Mouse (Mus musculus) regulatory T cell (primary cell): ENCODE measurements around the gene Hsd17b14.

Experiments used
- in situ Hi-C: fragments of 300-600 bp; cut with MboI, MseI; formaldehyde crosslinking; loops from one replicate; pipeline ENCODE4 v1.15.1; 2025; ENCODE audit warnings: high pct_unique_total_duplicates

The Hsd17b14 gene

DNA sequence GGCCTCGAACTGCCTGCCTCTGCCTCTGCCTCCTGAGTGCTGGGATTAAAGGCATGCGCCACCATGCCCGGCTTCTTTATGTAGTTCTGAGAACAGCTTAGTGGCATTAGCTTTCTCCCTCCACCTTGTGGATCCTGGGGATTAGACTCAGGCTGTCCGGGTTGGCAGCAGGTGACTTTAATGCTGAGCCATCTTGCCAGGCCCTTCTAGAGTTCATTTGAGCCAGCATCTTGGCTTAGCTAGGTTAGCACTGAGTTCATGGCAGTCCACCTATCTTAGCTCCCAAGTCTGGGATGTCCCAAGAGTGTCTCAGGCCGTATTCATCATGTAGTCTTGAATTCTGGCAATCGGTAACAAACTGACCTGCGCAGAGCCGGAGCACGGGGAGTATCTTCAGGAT, 10.8 kb downstream of the Hsd17b14 start:
- in situ Hi-C loops = loop anchor here (10.0 kb wide), 2 partner anchors 91 to 641 kb away; partner anchors contain the start of gene Ap2a1

- in situ Hi-C loops = loop anchor here (10.0 kb wide), 2 partner anchors 92 to 642 kb away; partner anchors contain the start of gene Ap2a1
These were observed 12.6 kb downstream of the Hsd17b14 start for GRCm38 (mm10) chr7:45567112-45567779.

DNA sequence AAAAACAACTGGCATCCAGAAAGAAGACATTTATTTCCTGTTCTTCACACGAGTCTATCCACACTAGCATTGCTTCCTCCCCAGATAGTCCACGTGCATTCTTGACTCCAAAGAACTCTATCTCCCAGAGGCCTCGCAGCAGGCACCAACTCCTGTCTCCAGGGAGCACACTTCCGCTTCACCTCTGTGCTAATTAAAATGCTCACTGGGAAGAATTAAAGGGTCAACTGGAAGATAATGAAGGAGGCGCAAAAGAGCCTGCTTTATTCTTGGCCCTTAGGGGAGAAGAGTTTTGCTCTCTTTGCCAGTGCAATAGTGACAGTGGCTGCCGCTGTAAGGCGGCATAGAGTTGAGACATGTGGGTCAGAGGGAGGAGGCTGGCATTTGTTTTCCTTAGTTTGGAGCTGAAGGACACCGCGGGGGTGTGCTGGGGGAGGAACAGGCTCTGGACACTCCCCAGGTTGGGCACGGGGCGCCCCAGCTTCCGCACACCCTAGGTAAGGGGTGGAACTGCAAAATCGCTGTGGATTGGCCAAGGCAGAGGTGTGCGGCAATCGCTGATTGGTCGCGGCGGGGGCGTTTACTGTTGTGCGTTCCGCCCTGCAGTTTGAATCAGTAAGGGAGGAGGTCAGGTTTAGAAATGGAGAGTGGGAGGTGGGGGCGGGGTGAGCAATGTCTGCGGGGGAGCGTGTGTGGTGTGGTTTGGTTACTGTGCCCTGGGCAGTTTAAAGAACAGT, 13.3 kb downstream of the Hsd17b14 start:
- in situ Hi-C loops = loop anchor here (10.0 kb wide), 2 partner anchors 93 to 643 kb away; partner anchors contain the start of gene Ap2a1

DNA sequence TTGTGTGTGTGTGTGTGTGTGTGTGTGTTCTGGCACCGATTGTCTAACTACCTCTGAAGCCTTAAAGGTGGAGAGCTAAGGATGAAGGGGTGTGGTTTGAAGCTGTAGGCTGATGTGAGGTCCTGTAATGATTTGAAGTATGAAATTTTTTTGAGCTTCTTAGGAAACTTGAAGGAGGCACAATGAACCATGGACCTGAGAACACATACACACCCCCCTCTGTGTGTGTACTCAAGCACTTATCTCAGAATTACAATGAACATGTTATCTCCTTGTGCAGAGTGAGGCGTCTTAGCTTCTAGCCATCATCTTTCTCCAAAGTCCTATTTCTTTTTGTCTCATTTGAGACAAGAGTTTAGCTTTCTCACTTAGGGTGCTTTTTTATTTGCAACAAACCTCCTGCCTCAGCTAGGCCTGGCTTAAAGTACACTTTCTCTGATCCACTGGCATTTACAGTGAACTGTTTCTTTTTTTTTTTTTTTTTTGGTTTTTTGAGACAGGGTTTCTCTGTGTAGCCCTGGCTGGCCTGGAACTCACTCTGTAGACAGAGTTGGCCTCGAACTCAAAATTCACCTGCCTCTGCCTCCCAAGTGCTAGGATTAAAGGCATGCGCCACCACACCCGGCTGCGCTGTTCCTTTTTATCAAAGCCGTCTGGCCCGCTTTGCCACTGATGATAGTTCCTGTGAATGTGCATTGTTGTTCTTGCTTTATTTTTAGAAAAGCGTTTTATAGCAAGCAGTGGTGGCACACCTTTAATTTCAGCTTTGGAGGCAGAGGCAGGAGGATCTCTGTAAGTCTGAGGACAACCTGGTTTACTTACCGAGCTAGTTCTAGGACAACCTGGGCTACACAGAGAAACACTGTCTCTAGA, 14.1 kb downstream of the Hsd17b14 start:
- in situ Hi-C loops = loop anchor here (10.0 kb wide), 2 partner anchors 94 to 644 kb away; partner anchors contain the start of gene Ap2a1

GRCm38 (mm10) chr7:45570103-45570741, 15.5 kb downstream of the Hsd17b14 start, which contains the start of gene Bcat2:
Bcat2 (plus strand) TSS chr7:45570153.
- in situ Hi-C loops = no loop called here

DNA sequence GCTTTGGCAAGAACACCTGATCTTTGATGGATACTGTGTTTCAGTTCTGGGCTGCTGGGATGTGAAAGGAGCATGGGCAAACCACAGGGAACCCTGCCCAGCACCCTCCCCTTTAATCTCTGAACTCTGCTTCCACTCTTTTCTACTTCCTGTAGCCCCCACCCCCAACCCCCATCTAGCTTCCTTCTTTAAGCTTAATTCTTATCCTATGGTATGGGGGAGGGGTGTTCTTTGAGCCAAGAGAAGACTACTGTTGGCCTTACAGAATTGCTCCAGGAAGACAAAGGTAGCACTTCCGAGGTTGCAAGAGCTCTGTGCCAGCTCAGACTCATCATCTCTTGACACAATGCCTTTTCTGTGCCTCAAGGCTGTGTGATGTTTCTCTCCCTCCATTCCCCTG, 17.3 kb downstream of the Hsd17b14 start:
- in situ Hi-C loops = no loop called here

- in situ Hi-C loops = no loop called here
These were observed 19.3 kb downstream of the Hsd17b14 start for GRCm38 (mm10) chr7:45573954-45574353.

- in situ Hi-C loops = no loop called here
These were observed 20.0 kb downstream of the Hsd17b14 start for GRCm38 (mm10) chr7:45574472-45575379.

GRCm38 (mm10) chr7:45585923-45586322, 31.2 kb downstream of the Hsd17b14 start:
- in situ Hi-C loops = no loop called here

DNA sequence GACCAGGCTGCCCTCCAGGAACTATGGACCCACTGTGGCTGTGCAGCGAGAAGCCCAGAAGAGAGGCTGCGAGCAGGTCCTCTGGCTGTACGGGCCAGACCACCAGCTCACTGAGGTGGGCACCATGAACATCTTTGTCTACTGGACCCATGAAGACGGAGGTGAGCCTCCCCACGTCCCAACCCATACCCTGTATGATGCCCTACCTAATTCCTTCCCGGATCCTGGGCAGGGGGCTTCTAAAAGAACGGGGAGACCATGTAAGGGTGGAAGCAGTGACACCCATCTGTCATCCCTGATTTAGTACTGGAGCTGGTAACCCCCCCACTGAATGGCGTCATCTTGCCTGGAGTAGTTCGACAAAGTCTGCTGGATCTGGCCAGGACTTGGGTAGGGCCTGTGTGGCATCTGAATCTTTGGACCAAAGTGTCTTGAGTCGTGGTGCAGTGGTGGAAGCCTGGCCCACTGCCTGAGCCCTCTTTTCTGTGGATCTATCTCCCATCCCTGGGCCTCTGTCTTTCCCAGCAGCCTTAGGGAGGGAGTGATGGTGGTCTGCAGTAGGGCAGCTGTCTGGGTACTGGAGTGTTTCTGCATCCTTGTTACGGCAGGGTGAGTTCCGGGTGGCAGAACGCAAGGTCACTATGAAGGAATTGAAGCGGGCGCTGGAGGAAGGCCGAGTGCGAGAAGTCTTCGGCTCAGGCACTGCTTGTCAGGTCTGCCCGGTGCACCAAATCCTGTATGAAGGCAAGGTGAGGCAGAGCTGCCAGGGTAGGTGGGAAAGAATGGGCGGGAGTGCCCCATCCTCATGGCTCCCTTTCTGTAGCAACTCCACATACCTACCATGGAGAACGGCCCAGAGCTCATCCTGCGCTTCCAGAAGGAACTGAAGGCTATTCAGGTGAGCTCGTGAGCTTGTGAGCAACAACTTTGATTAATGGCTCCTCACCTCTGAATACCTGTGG, 33.2 kb downstream of the Hsd17b14 start:
- in situ Hi-C loops = no loop called here

DNA sequence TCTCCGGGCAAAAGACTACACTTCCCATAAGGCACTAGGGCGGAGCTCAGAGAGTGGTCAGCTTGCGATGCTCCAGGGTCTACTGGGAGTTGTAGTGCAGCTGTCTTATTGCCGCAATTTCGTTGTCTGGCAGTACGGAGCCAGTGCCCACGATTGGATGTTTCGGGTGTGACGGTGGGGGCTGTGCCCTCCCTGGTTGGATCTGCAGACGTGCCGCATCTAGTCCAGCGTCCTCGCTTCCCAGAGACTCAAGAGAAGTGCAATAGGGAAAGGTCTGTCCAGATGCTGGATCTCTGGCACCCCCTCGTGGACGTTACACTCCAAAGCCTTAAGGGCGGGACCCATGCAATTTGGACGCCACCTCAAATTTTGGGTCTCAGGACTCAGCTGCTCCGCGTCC, 34.5 kb downstream of the Hsd17b14 start:
- in situ Hi-C loops = no loop called here

- in situ Hi-C loops = no loop called here
These were observed 35.2 kb downstream of the Hsd17b14 start for GRCm38 (mm10) chr7:45589898-45590297.

GRCm38 (mm10) chr7:45590874-45591273, 36.2 kb downstream of the Hsd17b14 start:
- in situ Hi-C loops = no loop called here

DNA sequence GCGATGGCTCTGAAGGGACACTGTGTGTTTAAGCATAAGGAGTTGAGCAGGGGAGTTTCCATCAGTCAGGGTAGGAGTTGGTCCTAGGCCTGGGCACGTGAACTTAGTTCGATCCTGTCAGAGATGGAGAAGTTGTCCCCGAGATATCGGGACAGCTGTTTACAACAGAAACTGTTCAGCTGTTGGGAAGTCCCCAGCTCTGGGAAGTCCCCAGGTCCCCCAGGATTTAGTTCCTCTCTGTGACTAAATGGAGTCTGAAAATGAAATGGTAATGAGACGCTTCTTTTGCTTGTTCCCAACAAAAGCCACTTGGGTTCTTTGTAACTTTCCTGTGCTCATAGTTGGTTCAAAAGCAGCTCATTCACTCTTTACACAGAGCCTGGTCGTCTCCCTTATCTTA, 37.2 kb downstream of the Hsd17b14 start:
- in situ Hi-C loops = no loop called here

DNA sequence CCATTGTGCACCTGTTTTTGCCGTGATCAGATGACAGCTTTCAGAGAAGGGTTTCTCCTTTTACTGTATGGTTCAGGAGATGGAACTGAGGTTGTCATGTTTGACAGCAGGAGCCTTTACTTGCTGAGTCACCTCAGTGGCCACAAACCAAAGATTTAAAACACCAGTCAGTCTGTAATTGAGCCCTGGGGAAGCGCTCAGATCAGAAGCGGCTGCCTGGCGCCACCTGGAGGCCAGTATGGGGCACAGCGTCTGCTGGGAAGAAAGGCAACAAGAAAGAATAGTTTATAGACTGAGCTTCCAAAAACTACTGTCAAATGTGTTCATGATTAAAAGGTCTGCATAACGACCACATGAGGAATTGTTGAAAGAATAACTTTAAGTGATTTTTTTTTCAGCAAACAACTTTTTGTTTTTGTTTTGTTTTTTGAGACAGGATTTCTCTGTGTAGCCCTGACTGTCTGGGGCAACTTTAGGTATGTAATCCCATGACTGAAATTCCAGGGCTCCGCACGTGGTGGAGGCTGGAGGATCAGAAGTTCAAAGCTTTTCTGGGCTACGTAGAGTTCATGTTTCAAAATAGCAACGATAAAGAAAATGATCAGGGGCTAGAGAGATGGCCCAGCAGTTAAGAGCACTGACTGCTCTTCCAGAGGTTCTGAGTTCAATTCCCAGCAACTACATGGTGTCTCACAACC, 38.6 kb downstream of the Hsd17b14 start:
- in situ Hi-C loops = no loop called here

DNA sequence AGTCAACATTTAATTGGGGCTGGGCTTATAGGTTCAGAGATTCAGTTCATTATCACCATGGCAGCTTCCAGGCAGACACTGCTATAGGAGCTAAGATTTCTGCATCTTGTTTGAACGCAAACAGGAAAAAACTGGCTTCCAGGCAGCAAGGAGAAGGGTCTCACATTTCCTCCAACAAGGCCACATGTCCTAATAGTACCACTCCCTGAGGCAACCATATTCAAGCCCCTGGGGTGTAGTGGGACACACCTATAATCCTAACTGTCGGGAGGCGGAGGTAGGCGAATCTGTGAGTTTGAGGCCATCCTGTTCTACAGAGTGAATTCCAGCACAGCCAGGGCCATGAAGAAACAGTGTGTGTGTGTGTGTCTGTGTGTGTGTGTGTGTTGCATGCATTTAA, 40.5 kb downstream of the Hsd17b14 start:
- in situ Hi-C loops = no loop called here

DNA sequence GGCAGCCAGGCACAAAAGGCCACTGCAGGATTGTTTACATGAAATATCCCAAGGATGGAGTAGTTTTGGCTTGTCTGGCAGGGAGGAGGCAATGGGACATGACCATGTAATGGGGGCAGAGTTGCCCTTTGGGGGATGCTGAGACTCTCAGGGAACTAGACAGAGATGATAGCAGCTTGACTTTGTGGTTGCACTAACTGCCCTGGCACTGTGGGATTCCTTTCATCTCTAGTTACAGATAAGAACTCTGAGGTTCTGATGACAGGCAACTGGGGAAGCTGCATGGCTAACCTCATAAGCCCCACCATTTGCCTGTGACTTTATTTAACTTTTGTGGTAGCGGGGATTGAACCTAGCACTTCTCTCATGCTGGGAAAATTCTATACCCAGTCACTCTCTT, 41.4 kb downstream of the Hsd17b14 start:
- in situ Hi-C loops = no loop called here

DNA sequence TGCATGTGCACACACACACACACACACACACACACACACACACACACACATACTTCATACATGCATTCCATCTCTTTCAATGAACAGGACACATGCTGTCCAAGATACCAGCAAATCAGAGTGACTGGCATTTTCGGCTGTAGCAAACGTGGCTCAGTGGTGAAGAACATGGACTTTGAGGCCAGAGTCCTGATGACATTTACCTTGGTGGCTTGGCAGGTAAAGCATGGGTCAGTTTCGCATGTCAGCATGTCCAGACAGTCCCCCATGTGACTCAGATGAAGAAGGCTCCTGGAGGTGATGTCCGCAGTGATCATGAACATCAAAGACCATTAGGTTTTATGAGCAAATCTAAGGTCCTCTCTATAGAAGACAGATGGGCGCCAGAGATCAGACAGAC, 42.3 kb downstream of the Hsd17b14 start:
- in situ Hi-C loops = no loop called here

- in situ Hi-C loops = no loop called here
These were observed 42.8 kb downstream of the Hsd17b14 start for GRCm38 (mm10) chr7:45597527-45597926.
